Mouse (Mus musculus) lung, adult 2 months (tissue): ENCODE data around the gene Atg101. TPM values are rescaled to one million over a fixed set of nuclear protein-coding genes. Genes with fewer than 3 reads are reported as not detected.

Experiments
- DNase-seq: peaks from one replicate; pipeline ENCODE4 v3.0.0; 2022
- H3K4me1 ChIP-seq: fragments of 200-500 bp; 2 replicates; pipeline ENCODE4 v1.6.1; 2011; ENCODE audit warnings: low read length; ENCODE audit not compliant: control insufficient read depth, insufficient read depth
- H3K4me3 ChIP-seq: fragments of 200-500 bp; replicated peaks from 2 replicates; pipeline ENCODE3; 2011; ENCODE audit warnings: low read depth, mild to moderate bottlenecking, control low read depth, low read length; ENCODE audit errors: extremely low read depth
- CTCF ChIP-seq: fragments of 200-500 bp; IDR thresholded peaks from 2 replicates; pipeline ENCODE4 v1.5.1; 2011; ENCODE audit warnings: mild to moderate bottlenecking, low read length, control low read depth; ENCODE audit not compliant: insufficient read depth
- POLR2A ChIP-seq: fragments of 200-500 bp; IDR thresholded peaks from 2 replicates; pipeline ENCODE4 v1.6.1; 2011; ENCODE audit warnings: low read depth, mild to moderate bottlenecking, control low read depth, low read length, borderline replicate concordance; ENCODE audit errors: extremely low read depth
- WGBS: fragments of 180-500 bp; shearing (Covaris S2); methylation state at CpG from one replicate; pipeline ENCODE4 v1.1.7; 2018; 5-methylcytosine and 5-hydroxymethylcytosine counted together
- polyA plus RNA-seq: library from polyadenylated mRNA; depleted of rRNA; stranded (reverse); fragments of >200 nt; gene quantifications from 2 replicates; pipeline ENCODE4 v1.2.3, GENCODE M21; 2012

Gene Atg101
- polyA plus RNA-seq, 1 experiment, result 38.6 TPM

- Histone ChIP-seq H3K4me1 (no peaks in the 10 kb centered on the region), H3K4me3 (no peak overlapping the region)
- TF ChIP-seq POLR2A (no peak), CTCF (no peak)
- WGBS, result 54% methylated on average over 13 of the region's 13 CpGs
- DNase-seq, result no peak
Measured at GRCm38 (mm10) chr15:101308440-101309348, 24.6 kb downstream of the Atg101 start.

DNA sequence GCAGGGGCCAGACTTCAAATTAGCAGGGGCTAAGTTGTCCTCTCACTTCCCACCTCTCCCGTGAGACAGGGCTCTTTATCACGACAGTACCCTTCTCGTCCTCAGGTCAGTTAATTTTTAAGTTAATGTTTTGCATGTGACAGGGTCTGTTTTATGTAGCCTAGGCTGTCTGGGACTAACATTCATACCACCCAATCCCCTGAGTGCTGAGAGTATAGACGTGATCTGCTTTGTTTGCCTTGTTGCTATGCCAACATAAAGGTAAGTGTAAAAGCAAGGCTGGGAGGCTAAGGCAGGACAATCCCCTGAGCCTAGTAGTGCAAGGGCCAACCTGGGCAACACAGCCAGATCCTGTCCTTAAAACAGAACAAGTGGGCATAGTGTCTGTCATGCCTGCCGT lies 25.4 kb downstream of the Atg101 start:
- DNase-seq, result no peak
- no peaks in the 10 kb centered on the region for H3K4me1 ChIP-seq
- no peak for TF ChIP-seq POLR2A
- TF ChIP-seq CTCF, result no peak
- WGBS, result 58% methylated on average over 5 of the region's 5 CpGs
- no peak overlapping the region for H3K4me3 ChIP-seq

- no peak overlapping the region for H3K4me3 ChIP-seq
- TF ChIP-seq CTCF (no peak), POLR2A (no peak)
- DNase-seq, result no peak
- no peaks in the 10 kb centered on the region for H3K4me1 ChIP-seq
- 45% methylated on average over 13 of the region's 15 CpGs for WGBS
Measured at GRCm38 (mm10) chr15:101311087-101311770, 27.2 kb downstream of the Atg101 start.

- WGBS, result 73% methylated on average over 6 of the region's 6 CpGs
- no peak overlapping the region for H3K4me3 ChIP-seq
- TF ChIP-seq CTCF, result no peak
- TF ChIP-seq POLR2A, result no peak
- H3K4me1 ChIP-seq, result no peaks in the 10 kb centered on the region
- no peak for DNase-seq
Measured at GRCm38 (mm10) chr15:101312006-101312405, 27.9 kb downstream of the Atg101 start.

GRCm38 (mm10) chr15:101315378-101315777 lies 31.3 kb downstream of the Atg101 start:
- TF ChIP-seq CTCF (no peak), POLR2A (no peak)

GRCm38 (mm10) chr15:101315832-101316231 lies 31.8 kb downstream of the Atg101 start:
- H3K4me3 ChIP-seq, result peak overlapping the region; percentile 55
- 3% methylated on average over 11 of the region's 11 CpGs for WGBS
- TF ChIP-seq CTCF, result peak; percentile 97
- TF ChIP-seq POLR2A, result peak; percentile 61; the same call in 1 of the 2 replicates
- H3K4me1 ChIP-seq, result peaks cover 10% of the 10 kb centered on the region
- DNase-seq, result peak; percentile 87

More at GRCm38 (mm10) chr15:101315378-101315777, 31.3 kb downstream of the Atg101 start:
- Histone ChIP-seq H3K4me1 (peaks cover 8% of the 10 kb centered on the region), H3K4me3 (no peak overlapping the region)
- DNase-seq, result no peak
- 79% methylated on average over 4 of the region's 4 CpGs for WGBS

- no peak for DNase-seq
- TF ChIP-seq CTCF (no peak), POLR2A (no peak)
- H3K4me3 ChIP-seq, result peak overlapping the region; percentile 33
- 44% methylated on average over 13 of the region's 13 CpGs for WGBS
- peaks cover 13% of the 10 kb centered on the region for H3K4me1 ChIP-seq
Measured at GRCm38 (mm10) chr15:101316279-101316912, 32.3 kb downstream of the Atg101 start.

DNA sequence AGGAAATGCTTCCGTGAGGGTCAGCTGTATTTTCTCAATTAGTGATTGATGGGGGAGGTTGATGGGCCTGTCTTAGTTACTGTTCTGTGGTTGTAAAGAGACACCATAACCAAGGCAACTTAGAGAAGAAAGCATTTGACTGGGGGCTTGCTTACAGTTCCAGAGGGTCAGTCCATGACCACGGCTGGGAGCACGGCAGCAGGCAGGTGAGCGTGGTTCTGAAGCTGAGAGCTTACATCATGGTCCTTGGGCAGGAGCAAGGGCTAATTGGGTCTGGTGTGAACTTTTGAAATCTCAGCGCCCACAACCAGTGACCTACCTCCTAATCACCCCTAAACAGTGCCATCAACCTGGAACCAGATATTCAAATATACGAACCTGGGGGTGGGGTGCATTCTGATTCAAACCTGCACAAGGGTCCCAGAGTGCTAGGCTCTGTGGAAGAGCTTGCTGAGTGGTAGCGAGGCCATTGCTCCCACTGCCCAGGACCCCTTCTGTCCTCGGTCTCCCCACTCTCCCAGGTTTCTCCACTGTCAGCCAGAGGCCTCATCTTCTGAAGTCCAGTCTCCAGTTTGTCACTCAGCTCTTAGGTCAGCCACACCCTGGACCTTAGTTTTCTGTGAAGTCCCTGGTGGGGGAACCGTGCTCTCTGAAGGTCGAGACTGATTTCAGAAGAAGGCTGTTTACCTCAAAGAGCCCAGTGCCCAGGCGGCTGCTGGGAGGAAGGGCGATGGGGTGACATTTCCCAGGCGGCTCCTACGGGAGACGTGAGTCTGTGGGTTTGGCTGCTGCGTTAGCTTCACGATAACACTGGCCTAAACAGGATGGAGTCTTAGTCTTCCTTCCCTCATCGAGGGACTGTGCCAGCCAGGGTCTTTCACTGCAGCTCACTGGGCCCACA lies 33.1 kb downstream of the Atg101 start:
- no peak overlapping the region for H3K4me3 ChIP-seq
- DNase-seq, result no peak
- WGBS, result 61% methylated on average over 18 of the region's 18 CpGs
- H3K4me1 ChIP-seq, result peaks cover 13% of the 10 kb centered on the region
- TF ChIP-seq CTCF (no peak), POLR2A (peak; percentile 15; the same call in 1 of the 2 replicates)
